Mouse (Mus musculus) MEL (cell line): ENCODE data around the gene Cd44. TPM values are rescaled to one million over a fixed set of nuclear protein-coding genes. Genes with fewer than 3 reads are reported as not detected.

Experiments used
- DNase-seq: peaks from one replicate; pipeline ENCODE4 v3.0.0; 2011; ENCODE audit warnings: low read depth, low spot score
- H3K27ac ChIP-seq: 2 replicates; pipeline ENCODE4 v1.5.1; 2012; ENCODE audit warnings: low read depth, mild to moderate bottlenecking, control low read depth, low read length, moderate library complexity; ENCODE audit not compliant: control insufficient read depth
- H3K27me3 ChIP-seq, 2 experiments: fragments of 150-350 bp in 1 of 2; sonication (generic) in 1 of 2; 2 replicates each; pipeline ENCODE4 v1.6.1; 2012; ENCODE audit warnings: low read length in 2 of 2, mild to moderate bottlenecking in 2 of 2, improper control_type of control experiment in 1 of 2, moderate library complexity in 1 of 2; ENCODE audit not compliant: insufficient read depth in 2 of 2, control insufficient read depth in 1 of 2
- H3K36me3 ChIP-seq, 2 experiments: 2 replicates each; pipeline ENCODE4 v1.6.1; 2012 to 2014; ENCODE audit warnings: low read length in 2 of 2, improper control_type of control experiment in 1 of 2, inconsistent platforms in 1 of 2, mild to moderate bottlenecking in 1 of 2; ENCODE audit not compliant: insufficient read depth in 2 of 2, control insufficient read depth in 1 of 2
- H3K4me1 ChIP-seq, 2 experiments: fragments of 150-350 bp in 1 of 2; sonication (generic) in 1 of 2; 2 replicates each; pipeline ENCODE4 v1.6.1; 2012; ENCODE audit warnings: low read length in 2 of 2, improper control_type of control experiment in 1 of 2, mild to moderate bottlenecking in 1 of 2; ENCODE audit not compliant: insufficient read depth in 2 of 2, control insufficient read depth in 1 of 2
- H3K4me3 ChIP-seq, 2 experiments: fragments of 150-350 bp in 1 of 2; sonication (generic) in 1 of 2; 2 replicates each; pipeline ENCODE4 v1.5.1; 2012; ENCODE audit warnings: low read depth in 2 of 2, low read length in 2 of 2, mild to moderate bottlenecking in 2 of 2, moderate library complexity in 2 of 2, control low read depth in 1 of 2, improper control_type of control experiment in 1 of 2; ENCODE audit not compliant: control insufficient read depth in 1 of 2, insufficient read depth in 1 of 2
- H3K79me2 ChIP-seq: 2 replicates; pipeline ENCODE4 v1.6.1; 2012; ENCODE audit warnings: mild to moderate bottlenecking, low read length, moderate library complexity; ENCODE audit not compliant: control insufficient read depth, poor library complexity, insufficient read depth
- H3K9ac ChIP-seq: 2 replicates; pipeline ENCODE4 v1.6.1; 2012; ENCODE audit warnings: low read depth, mild to moderate bottlenecking, control low read depth, low read length, moderate library complexity; ENCODE audit not compliant: control insufficient read depth, poor library complexity, severe bottlenecking
- H3K9me3 ChIP-seq: fragments of 150-350 bp; sonication (generic); replicated peaks from 2 replicates; pipeline ENCODE4 v1.6.1; 2012; ENCODE audit warnings: mild to moderate bottlenecking, low read length, improper control_type of control experiment, moderate library complexity; ENCODE audit not compliant: insufficient read depth
- BHLHE40 ChIP-seq: IDR thresholded peaks from 2 replicates; pipeline ENCODE4 v1.6.1; 2012; ENCODE audit warnings: low read depth, mild to moderate bottlenecking, inconsistent platforms, low read length, improper control_type of control experiment, borderline replicate concordance
- CHD1 ChIP-seq: IDR thresholded peaks from 2 replicates; pipeline ENCODE4 v1.6.1; 2012; ENCODE audit warnings: low read depth, mild to moderate bottlenecking, inconsistent platforms, low read length, improper control_type of control experiment
- CHD2 ChIP-seq: IDR thresholded peaks from 2 replicates; pipeline ENCODE4 v1.6.1; 2011; ENCODE audit warnings: low read length, improper control_type of control experiment
- CTCF ChIP-seq, 3 experiments: IDR thresholded peaks in 2 of 3; conservative IDR thresholded peaks in 1 of 3; 2 replicates each; pipeline ENCODE4 v1.5.1; 2011 to 2012; ENCODE audit warnings: low read length in 3 of 3, low read depth in 2 of 3, mild to moderate bottlenecking in 2 of 3, improper control_type of control experiment in 1 of 3, inconsistent platforms in 1 of 3, mixed read lengths in 1 of 3, moderate library complexity in 1 of 3; ENCODE audit not compliant: control insufficient read depth in 1 of 3, insufficient read depth in 1 of 3, poor library complexity in 1 of 3, severe bottlenecking in 1 of 3
- E2F4 ChIP-seq: IDR thresholded peaks from 2 replicates; pipeline ENCODE4 v1.6.1; 2011; ENCODE audit warnings: low read depth, low read length, improper control_type of control experiment, borderline replicate concordance
- EP300 ChIP-seq, 2 experiments: IDR thresholded peaks; 2 replicates each; pipeline ENCODE4 v1.6.1; 2011; ENCODE audit warnings: improper control_type of control experiment in 2 of 2, low read length in 2 of 2, low read depth in 1 of 2, mild to moderate bottlenecking in 1 of 2
- ETS1 ChIP-seq: IDR thresholded peaks from 2 replicates; pipeline ENCODE4 v1.6.1; 2012; ENCODE audit warnings: low read depth, mild to moderate bottlenecking, inconsistent platforms, low read length, improper control_type of control experiment, moderate library complexity
- HCFC1 ChIP-seq: IDR thresholded peaks from 2 replicates; pipeline ENCODE4 v1.6.1; 2012; ENCODE audit warnings: low read depth, mild to moderate bottlenecking, inconsistent platforms, low read length, improper control_type of control experiment, moderate library complexity
- JUND ChIP-seq: IDR thresholded peaks from 2 replicates; pipeline ENCODE4 v1.6.1; 2011; ENCODE audit warnings: low read depth, mild to moderate bottlenecking, improper control_type of control experiment, low read length
- MAFK ChIP-seq: IDR thresholded peaks from 2 replicates; pipeline ENCODE4 v1.6.1; 2011; ENCODE audit warnings: low read depth, mild to moderate bottlenecking, low read length, improper control_type of control experiment, borderline replicate concordance
- MAX ChIP-seq: IDR thresholded peaks from 2 replicates; pipeline ENCODE4 v1.6.1; 2011; ENCODE audit warnings: low read length, improper control_type of control experiment
- MEF2A ChIP-seq: IDR thresholded peaks from 2 replicates; pipeline ENCODE4 v1.6.1; 2014; ENCODE audit warnings: low read depth, mild to moderate bottlenecking, inconsistent platforms, low read length, improper control_type of control experiment; ENCODE audit not compliant: poor library complexity, insufficient replicate concordance, severe bottlenecking; ENCODE audit errors: extremely low read depth
- MXI1 ChIP-seq: IDR thresholded peaks from 2 replicates; pipeline ENCODE4 v1.6.1; 2011; ENCODE audit warnings: mild to moderate bottlenecking, low read depth, low read length, improper control_type of control experiment
- NRF1 ChIP-seq: IDR thresholded peaks from 2 replicates; pipeline ENCODE4 v1.6.1; 2014; ENCODE audit warnings: low read depth, mild to moderate bottlenecking, inconsistent platforms, low read length, improper control_type of control experiment, moderate library complexity; ENCODE audit not compliant: poor library complexity, insufficient read depth, severe bottlenecking
- POLR2A ChIP-seq, 2 experiments: IDR thresholded peaks; 2 replicates each; pipeline ENCODE4 v1.6.1; 2011 to 2012; ENCODE audit warnings: low read length in 2 of 2, mild to moderate bottlenecking in 2 of 2, control low read depth in 1 of 2, improper control_type of control experiment in 1 of 2, low read depth in 1 of 2, moderate library complexity in 1 of 2; ENCODE audit not compliant: control insufficient read depth in 1 of 2, insufficient read depth in 1 of 2, poor library complexity in 1 of 2
- POLR2AphosphoS2 ChIP-seq: IDR thresholded peaks from 2 replicates; pipeline ENCODE4 v1.6.1; 2011; ENCODE audit warnings: low read length, improper control_type of control experiment
- POLR2AphosphoS5 ChIP-seq: IDR thresholded peaks from 2 replicates; pipeline ENCODE4 v1.6.1; 2012; ENCODE audit warnings: low read depth, borderline replicate concordance, mild to moderate bottlenecking, inconsistent platforms, low read length, moderate library complexity, mixed read lengths
- RCOR1 ChIP-seq: IDR thresholded peaks from 2 replicates; pipeline ENCODE4 v1.6.1; 2012; ENCODE audit warnings: low read depth, mild to moderate bottlenecking, inconsistent platforms, low read length, improper control_type of control experiment
- SMC3 ChIP-seq: IDR thresholded peaks from 2 replicates; pipeline ENCODE4 v1.6.1; 2011; ENCODE audit warnings: low read depth, low read length, improper control_type of control experiment
- TCF12 ChIP-seq: IDR thresholded peaks from 2 replicates; pipeline ENCODE4 v1.6.1; 2014; ENCODE audit warnings: low read depth, mild to moderate bottlenecking, inconsistent platforms, low read length, improper control_type of control experiment, moderate library complexity
- UBTF ChIP-seq: IDR thresholded peaks from 2 replicates; pipeline ENCODE4 v1.6.1; 2012; ENCODE audit warnings: low read depth, mild to moderate bottlenecking, inconsistent platforms, low read length, improper control_type of control experiment, moderate library complexity, borderline replicate concordance; ENCODE audit not compliant: insufficient read depth
- USF1 ChIP-seq: IDR thresholded peaks from 2 replicates; pipeline ENCODE4 v1.6.1; 2014; ENCODE audit warnings: low read depth, mild to moderate bottlenecking, inconsistent platforms, low read length, improper control_type of control experiment, moderate library complexity
- USF2 ChIP-seq, 2 experiments: IDR thresholded peaks; 2 replicates each; pipeline ENCODE4 v1.6.1; 2011 to 2012; ENCODE audit warnings: improper control_type of control experiment in 2 of 2, low read length in 2 of 2, borderline replicate concordance in 1 of 2, inconsistent platforms in 1 of 2, low read depth in 1 of 2, mild to moderate bottlenecking in 1 of 2; ENCODE audit not compliant: insufficient read depth in 1 of 2
- ZC3H11A ChIP-seq: IDR thresholded peaks from 2 replicates; pipeline ENCODE4 v1.6.1; 2012; ENCODE audit warnings: low read depth, mild to moderate bottlenecking, inconsistent platforms, low read length, improper control_type of control experiment
- ZKSCAN1 ChIP-seq: IDR thresholded peaks from 2 replicates; pipeline ENCODE4 v1.6.1; 2012; ENCODE audit warnings: low read depth, mild to moderate bottlenecking, inconsistent platforms, low read length, improper control_type of control experiment, moderate library complexity
- polyA plus RNA-seq, 2 experiments: library from polyadenylated mRNA; stranded (reverse) in 1 of 2; unstranded in 1 of 2; fragments of >175 nt in 1 of 2; fragments of >200 nt in 1 of 2; gene quantifications; 2 replicates each; pipeline versions ENCODE4 v1.2.1 to v1.2.4; 2012; ENCODE audit warnings: low replicate concordance in 2 of 2, low read depth in 1 of 2; ENCODE audit not compliant: insufficient read length in 2 of 2, insufficient read depth in 1 of 2, missing spikeins in 1 of 2
- total RNA-seq: library from RNA; depleted of rRNA; stranded (reverse); fragments of 300-350 nt; gene quantifications from 2 replicates; pipeline ENCODE4 v1.2.3, GENCODE M21; 2012

Gene Cd44
- total and polyA plus RNA-seq, 3 experiments, result 43.8 to 226 (median 53.9) TPM

DNA sequence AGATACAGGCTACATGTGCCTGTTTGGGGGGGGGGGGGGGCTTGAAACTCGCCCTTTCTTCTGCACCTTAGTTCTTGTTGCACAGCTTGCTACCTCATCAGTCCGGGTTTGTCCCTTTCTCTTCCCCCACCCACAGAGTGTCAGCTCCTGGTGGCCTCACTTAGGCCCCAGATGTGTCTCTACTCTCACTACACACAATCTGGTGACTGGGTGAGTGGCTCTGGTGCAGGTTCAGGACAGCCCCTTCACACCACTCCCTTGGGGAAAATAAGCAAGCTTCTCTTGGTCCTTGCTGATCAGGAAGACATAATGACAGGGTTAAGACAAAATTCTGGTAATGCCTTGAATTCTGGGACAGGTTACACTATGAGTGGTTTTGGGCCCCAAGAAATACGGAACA lies 11.0 kb upstream of the Cd44 start:
- Histone ChIP-seq H3K4me1 (peaks cover 6 to 15% of the 10 kb centered on the region in 2 experiments), H3K79me2 (no peaks in the 10 kb centered on the region), H3K4me3 (no peak overlapping the region), H3K27ac (no peak overlapping the region), H3K9ac (no peak overlapping the region), H3K36me3 (peaks cover 0 to 19% of the 10 kb centered on the region in 2 experiments; a peak in 2 of 4 replicates), H3K9me3 (no peaks in the 10 kb centered on the region), H3K27me3 (no peaks in the 10 kb centered on the region)
- no peak for DNase-seq
- TF ChIP-seq CTCF (IDR thresholded peaks at IDR 0.05 in 2 of 3, conservative IDR thresholded peaks at IDR 0.05 in 1 of 3; ENCODE audit: control insufficient read depth in 1 of 3, insufficient read depth in 1 of 3, low read depth in 2 of 3, low read length in 3 of 3, poor library complexity in 1 of 3, severe bottlenecking in 1 of 3) (no peak), E2F4 (no peak), MAFK (no peak), ZC3H11A (no peak), NRF1 (no peak), POLR2A (IDR thresholded peaks at IDR 0.05; ENCODE audit: control insufficient read depth in 1 of 2, insufficient read depth in 1 of 2, low read depth in 1 of 2, low read length in 2 of 2, poor library complexity in 1 of 2) (no peak), POLR2AphosphoS2 (no peak), ETS1 (no peak), UBTF (no peak), HCFC1 (no peak), EP300 (IDR thresholded peaks at IDR 0.05; ENCODE audit: low read depth in 1 of 2, low read length in 2 of 2) (no peak)

- DNase-seq, result no peak
- Histone ChIP-seq H3K4me3 (no peak overlapping the region), H3K9me3 (no peaks in the 10 kb centered on the region), H3K27ac (no peak overlapping the region), H3K9ac (no peak overlapping the region), H3K79me2 (no peaks in the 10 kb centered on the region), H3K36me3 (peaks cover 0 to 12% of the 10 kb centered on the region in 2 experiments; a peak in 2 of 4 replicates), H3K27me3 (no peaks in the 10 kb centered on the region), H3K4me1 (peaks cover 4 to 6% of the 10 kb centered on the region in 2 experiments)
- peak; percentile 44; the same call in 1 of the 2 replicates for TF ChIP-seq RCOR1
- no peak for TF ChIP-seq POLR2AphosphoS5
- TF ChIP-seq, all 39 proteins: peak for 1
These were observed 7.9 kb upstream of the Cd44 start for GRCm38 (mm10) chr2:102909403-102909802.

DNA sequence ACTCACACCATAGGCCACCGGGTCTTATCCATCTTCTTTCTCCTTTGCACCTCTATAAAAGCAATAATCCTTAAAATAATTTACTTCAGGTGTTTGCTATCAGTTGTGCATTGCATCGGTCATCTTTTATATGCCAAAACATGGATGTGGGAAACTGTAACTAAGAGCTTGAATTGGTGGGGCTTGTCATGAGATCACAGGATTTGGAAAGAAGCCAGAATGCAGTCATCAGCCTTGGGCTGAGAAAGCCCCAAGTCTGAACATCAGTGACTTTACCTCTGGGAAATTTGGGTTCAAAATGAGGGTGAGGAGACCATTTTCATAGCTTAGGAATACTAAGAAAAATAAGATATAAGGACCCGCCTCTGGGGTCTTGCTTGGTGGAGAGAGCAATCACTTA lies 4.1 kb upstream of the Cd44 start:
- Histone ChIP-seq H3K4me3 (no peak overlapping the region), H3K36me3 (no peaks in the 10 kb centered on the region), H3K27me3 (no peaks in the 10 kb centered on the region), H3K79me2 (peaks cover 6% of the 10 kb centered on the region), H3K9me3 (no peaks in the 10 kb centered on the region), H3K9ac (no peak overlapping the region), H3K27ac (no peak overlapping the region), H3K4me1 (peaks cover 0 to 5% of the 10 kb centered on the region in 2 experiments; a peak in 2 of 4 replicates)
- TF ChIP-seq USF1, result no peak
- TF ChIP-seq CHD2, result no peak
- no peak for TF ChIP-seq CHD1
- no peak for TF ChIP-seq JUND
- TF ChIP-seq UBTF, result no peak
- no peak for TF ChIP-seq MXI1
- no peak for TF ChIP-seq ZKSCAN1
- no peak for TF ChIP-seq MAX
- no peak for TF ChIP-seq MEF2A
- TF ChIP-seq USF2 (IDR thresholded peaks at IDR 0.05; ENCODE audit: borderline replicate concordance in 1 of 2, insufficient read depth in 1 of 2, low read depth in 1 of 2, low read length in 2 of 2), result no peak
- no peak for TF ChIP-seq SMC3
- TF ChIP-seq TCF12, result no peak
- no peak for TF ChIP-seq BHLHE40
- no peak for DNase-seq
